Mouse (Mus musculus) thymus, adult 2 months (tissue): ENCODE measurements around the gene Adamts15. TPM values are rescaled to one million over a fixed set of nuclear protein-coding genes. Genes with fewer than 3 reads are reported as not detected.

ENCODE experiments used
- DNase-seq: peaks from one replicate; pipeline ENCODE4 v3.0.0; 2021
- H3K27ac ChIP-seq: fragments of 200-500 bp; 2 replicates; pipeline ENCODE4 v1.5.1; 2012; ENCODE audit warnings: low read length, control low read depth; ENCODE audit not compliant: control insufficient read depth, insufficient read depth
- H3K27me3 ChIP-seq: fragments of 200-500 bp; 2 replicates; pipeline ENCODE4 v1.6.1; 2012; ENCODE audit warnings: mild to moderate bottlenecking, low read length, moderate library complexity, mixed read lengths; ENCODE audit not compliant: control insufficient read depth, insufficient read depth
- H3K36me3 ChIP-seq: fragments of 200-500 bp; 2 replicates; pipeline ENCODE4 v1.6.1; 2012; ENCODE audit warnings: mild to moderate bottlenecking, low read length, moderate library complexity; ENCODE audit not compliant: control insufficient read depth, insufficient read depth
- H3K4me1 ChIP-seq: fragments of 200-500 bp; replicated peaks from 2 replicates; pipeline ENCODE4 v1.6.1; 2012; ENCODE audit warnings: low read length; ENCODE audit not compliant: control insufficient read depth, insufficient read depth
- H3K4me3 ChIP-seq: fragments of 200-500 bp; 2 replicates; pipeline ENCODE4 v1.5.1; 2012; ENCODE audit warnings: mild to moderate bottlenecking, low read length, control low read depth, moderate library complexity; ENCODE audit not compliant: control insufficient read depth, insufficient read depth
- CTCF ChIP-seq: fragments of 200-500 bp; IDR thresholded peaks from 2 replicates; pipeline ENCODE4 v1.5.1; 2012; ENCODE audit warnings: mild to moderate bottlenecking, control low read depth, low read length, moderate library complexity, borderline replicate concordance; ENCODE audit not compliant: control insufficient read depth, poor library complexity, insufficient read depth; ENCODE audit errors: extremely low read depth
- POLR2A ChIP-seq: fragments of 200-500 bp; IDR thresholded peaks from 2 replicates; pipeline ENCODE4 v1.6.1; 2012; ENCODE audit warnings: mild to moderate bottlenecking, low read length, control low read depth, moderate library complexity; ENCODE audit not compliant: control insufficient read depth, poor library complexity, insufficient read depth; ENCODE audit errors: extremely low read depth
- WGBS: fragments of 180-500 bp; shearing (Covaris S2); methylation state at CpG from one replicate; pipeline ENCODE4 v1.1.7; 2018; 5-methylcytosine and 5-hydroxymethylcytosine counted together
- polyA plus RNA-seq: library from polyadenylated mRNA; depleted of rRNA; stranded (reverse); fragments of >200 nt; gene quantifications from 2 replicates; pipeline ENCODE4 v1.2.3, GENCODE M21; 2012

Adamts15 gene
- polyA plus RNA-seq, 1 experiment = 1.5 TPM

GRCm38 (mm10) chr9:30907677-30908295, 14.5 kb downstream of the Adamts15 start:
- no peak overlapping the region for H3K27ac ChIP-seq
- TF ChIP-seq POLR2A = no peak
- no peak for TF ChIP-seq CTCF
- no peaks in the 10 kb centered on the region for H3K36me3 ChIP-seq
- DNase-seq = no peak
- no peak overlapping the region for H3K4me3 ChIP-seq
- H3K4me1 ChIP-seq = no peaks in the 10 kb centered on the region
- no peaks in the 10 kb centered on the region for H3K27me3 ChIP-seq
- WGBS = 74% methylated on average over 5 of the region's 5 CpGs

GRCm38 (mm10) chr9:30906426-30906825, 15.8 kb downstream of the Adamts15 start:
- DNase-seq = no peak
- WGBS = 76% methylated on average over 4 of the region's 4 CpGs
- Histone ChIP-seq H3K27ac (no peak overlapping the region), H3K36me3 (no peaks in the 10 kb centered on the region), H3K4me3 (no peak overlapping the region), H3K4me1 (no peaks in the 10 kb centered on the region; the same call in 1 of the 2 replicates), H3K27me3 (no peaks in the 10 kb centered on the region)
- TF ChIP-seq POLR2A = no peak
- no peak for TF ChIP-seq CTCF

- Histone ChIP-seq H3K27me3 (no peaks in the 10 kb centered on the region), H3K4me1 (no peaks in the 10 kb centered on the region; the same call in 1 of the 2 replicates), H3K4me3 (no peak overlapping the region), H3K27ac (no peak overlapping the region), H3K36me3 (no peaks in the 10 kb centered on the region)
- TF ChIP-seq POLR2A (no peak), CTCF (no peak)
- no peak for DNase-seq
- WGBS = 87% methylated on average over 10 of the region's 10 CpGs
Observed at GRCm38 (mm10) chr9:30905861-30906260, 16.4 kb downstream of the Adamts15 start.

GRCm38 (mm10) chr9:30903266-30903665, 19.0 kb downstream of the Adamts15 start:
- H3K4me1 ChIP-seq = no peaks in the 10 kb centered on the region; the same call in 1 of the 2 replicates
- no peaks in the 10 kb centered on the region for H3K27me3 ChIP-seq
- no peak overlapping the region for H3K27ac ChIP-seq
- H3K36me3 ChIP-seq = no peaks in the 10 kb centered on the region
- no peak overlapping the region for H3K4me3 ChIP-seq
- no peak for DNase-seq
- no peak for TF ChIP-seq CTCF
- TF ChIP-seq POLR2A = no peak
- 97% methylated on average over 5 of the region's 5 CpGs for WGBS

- WGBS = 97% methylated on average over 7 of the region's 7 CpGs
- DNase-seq = no peak
Observed at GRCm38 (mm10) chr9:30902641-30903040, 19.6 kb downstream of the Adamts15 start.

GRCm38 (mm10) chr9:30902152-30902551, 20.1 kb downstream of the Adamts15 start:
- Histone ChIP-seq H3K4me1 (no peaks in the 10 kb centered on the region; the same call in 1 of the 2 replicates), H3K36me3 (no peaks in the 10 kb centered on the region), H3K27me3 (no peaks in the 10 kb centered on the region), H3K4me3 (no peak overlapping the region), H3K27ac (no peak overlapping the region)
- 93% methylated on average over 19 of the region's 19 CpGs for WGBS
- TF ChIP-seq POLR2A (no peak), CTCF (no peak)
- no peak for DNase-seq

More at GRCm38 (mm10) chr9:30902641-30903040, 19.6 kb downstream of the Adamts15 start:
- Histone ChIP-seq H3K27me3 (no peaks in the 10 kb centered on the region), H3K36me3 (no peaks in the 10 kb centered on the region), H3K4me3 (no peak overlapping the region), H3K27ac (no peak overlapping the region), H3K4me1 (no peaks in the 10 kb centered on the region; the same call in 1 of the 2 replicates)
- TF ChIP-seq POLR2A (no peak), CTCF (no peak)
